21 mouse cellular contexts compared by ENCODE assay signal in genomic region chr5:119251311-119252047, GRCm38 (mm10).
DNase-seq lines count a peak whose midpoint lies in the region; ATAC-seq and TF ChIP-seq lines count a peak whose summit lies in the region.
"Had no signal": no experiment of that assay in that cellular context is flagged by ENCODE, and none has a peak within 500 bp of the region (broad histone marks: within the 10 kb centered on the region; RNA-seq: fewer than 3 reads in every experiment).

No protein-coding gene starts in this region.

- ATAC-seq in hindbrain, postnatal 0 days = no peak
- ATAC-seq in hindbrain, embryonic 13.5 days (ENCODE audit: low FRiP score) = no peak
- no peak for ATAC-seq in embryonic facial prominence, embryonic 14.5 days (ENCODE audit: low read depth)
- ATAC-seq: forebrain, embryonic 16.5 days; hindbrain, embryonic 16.5 days; intestine, postnatal 0 days; liver, postnatal 0 days; midbrain, embryonic 16.5 days had no signal

- no peaks in the 10 kb centered on the region for H3K4me1 ChIP-seq in hindbrain, postnatal 0 days (ENCODE audit: insufficient read depth, low read length)
- 0 out of 2 replicates have a peak, but pooled peaks cover 4% of the 10 kb centered on the region for H3K4me1 ChIP-seq in hindbrain, embryonic 13.5 days (replicated peaks)
- H3K4me1 ChIP-seq in embryonic facial prominence, embryonic 14.5 days (ENCODE audit: control insufficient read depth, insufficient read depth, low read length) = no peaks in the 10 kb centered on the region
- H3K4me1 ChIP-seq: stomach, embryonic 15.5 days had no signal

- H3K4me2 ChIP-seq in hindbrain, postnatal 0 days (ENCODE audit: low read depth, low read length) = no peak overlapping the region
- no peak overlapping the region for H3K4me2 ChIP-seq in hindbrain, embryonic 13.5 days
- H3K4me2 ChIP-seq in embryonic facial prominence, embryonic 14.5 days (ENCODE audit: low read depth, low read length) = no peak overlapping the region
- H3K4me2 ChIP-seq: heart, embryonic 12.5 days; kidney, embryonic 15.5 days; stomach, embryonic 15.5 days had no signal

- no peaks in the 10 kb centered on the region for H3K9me3 ChIP-seq in hindbrain, postnatal 0 days (ENCODE audit: low read length)
- no peaks in the 10 kb centered on the region for H3K9me3 ChIP-seq in hindbrain, embryonic 13.5 days
- H3K9me3 ChIP-seq in embryonic facial prominence, embryonic 14.5 days (ENCODE audit: control insufficient read depth, low read length) = no peaks in the 10 kb centered on the region
- H3K9me3 ChIP-seq: heart, embryonic 12.5 days; kidney, embryonic 15.5 days; stomach, embryonic 15.5 days had no signal

- WGBS in hindbrain, postnatal 0 days = 32% methylated on average over 9 of the region's 9 CpGs
- WGBS in hindbrain, embryonic 13.5 days = 48% methylated on average over 9 of the region's 9 CpGs
- WGBS in embryonic facial prominence, embryonic 14.5 days = 27% methylated on average over 9 of the region's 9 CpGs

- H3K36me3 ChIP-seq in hindbrain, postnatal 0 days (ENCODE audit: insufficient read depth, low read length) = no peaks in the 10 kb centered on the region
- no peaks in the 10 kb centered on the region for H3K36me3 ChIP-seq in hindbrain, embryonic 13.5 days
- no peaks in the 10 kb centered on the region for H3K36me3 ChIP-seq in embryonic facial prominence, embryonic 14.5 days (ENCODE audit: control insufficient read depth, insufficient read depth, low read length)
- H3K36me3 ChIP-seq: G1E; heart, embryonic 12.5 days; kidney, embryonic 15.5 days; stomach, embryonic 15.5 days had no signal

- no peak for TF ChIP-seq CTCF in hindbrain, postnatal 0 days (IDR thresholded peaks at IDR 0.05; ENCODE audit: low read depth)

- DNase-seq in adrenal gland, postnatal 14 days = peak; percentile 43
- DNase-seq in adrenal gland, adult 18-20 months (ENCODE audit: low spot score in 2 of 2) = no peak
- peak; percentile 39 for DNase-seq in hindbrain, postnatal 0 days (ENCODE audit: low spot score)
- no peak for DNase-seq in embryonic facial prominence, embryonic 14.5 days (ENCODE audit: low spot score)
- peak; percentile 26 for DNase-seq in mesoderm, embryonic 11.5 days (ENCODE audit: low read depth, low spot score)
- no peak for DNase-seq in heart, adult 9 months (ENCODE audit: low spot score in 2 of 2)
- DNase-seq: cerebellum, adult 9-11 months; heart, postnatal 14 days; kidney, postnatal 4 days; liver, postnatal 0 days; lung, postnatal 10 days had no signal

- H3K9ac ChIP-seq in hindbrain, postnatal 0 days (replicated peaks; ENCODE audit: low read length) = no peak overlapping the region
- H3K9ac ChIP-seq in hindbrain, embryonic 13.5 days = no peak overlapping the region
- H3K9ac ChIP-seq in embryonic facial prominence, embryonic 14.5 days (ENCODE audit: low read depth, low read length) = 0 out of 2 replicates have a peak overlapping the region, but pooled peaks have one; percentile 34
- H3K9ac ChIP-seq: heart, embryonic 12.5 days; kidney, embryonic 15.5 days; liver, postnatal 0 days; stomach, embryonic 15.5 days had no signal

- H3K4me3 ChIP-seq in hindbrain, postnatal 0 days (ENCODE audit: low read length) = no peak overlapping the region
- no peak overlapping the region for H3K4me3 ChIP-seq in hindbrain, embryonic 13.5 days
- no peak overlapping the region for H3K4me3 ChIP-seq in embryonic facial prominence, embryonic 14.5 days (ENCODE audit: low read depth, low read length)
- H3K4me3 ChIP-seq: erythroblast, embryonic 14.5 days; heart, embryonic 12.5 days; kidney, embryonic 15.5 days; stomach, embryonic 15.5 days had no signal

- no peaks in the 10 kb centered on the region for H3K27me3 ChIP-seq in hindbrain, postnatal 0 days (ENCODE audit: insufficient read depth, low read length)
- no peaks in the 10 kb centered on the region for H3K27me3 ChIP-seq in hindbrain, embryonic 13.5 days
- no peaks in the 10 kb centered on the region; the same call in 1 of the 2 replicates for H3K27me3 ChIP-seq in embryonic facial prominence, embryonic 14.5 days (replicated peaks; ENCODE audit: control insufficient read depth, insufficient read depth, low read length)
- H3K27me3 ChIP-seq: heart, embryonic 12.5 days; kidney, embryonic 15.5 days; stomach, embryonic 15.5 days had no signal

- no peak overlapping the region for H3K27ac ChIP-seq in hindbrain, postnatal 0 days
- H3K27ac ChIP-seq in hindbrain, embryonic 13.5 days = no peak overlapping the region
- no peak overlapping the region for H3K27ac ChIP-seq in embryonic facial prominence, embryonic 14.5 days (replicated peaks; ENCODE audit: low read depth, low read length)
- H3K27ac ChIP-seq: kidney, embryonic 15.5 days; stomach, embryonic 15.5 days had no signal

Comparison
In these comparisons a context has a peak if more than half of its experiments do, and no peak if none do; other contexts are left out.
1. DNase-seq: peak in adrenal gland, postnatal 14 days (single experiment), hindbrain, postnatal 0 days (single experiment) and mesoderm, embryonic 11.5 days (single experiment); none in adrenal gland, adult 18-20 months (0 of 2), embryonic facial prominence, embryonic 14.5 days (single experiment) and heart, adult 9 months (0 of 2).